In the genomic region with DNA sequence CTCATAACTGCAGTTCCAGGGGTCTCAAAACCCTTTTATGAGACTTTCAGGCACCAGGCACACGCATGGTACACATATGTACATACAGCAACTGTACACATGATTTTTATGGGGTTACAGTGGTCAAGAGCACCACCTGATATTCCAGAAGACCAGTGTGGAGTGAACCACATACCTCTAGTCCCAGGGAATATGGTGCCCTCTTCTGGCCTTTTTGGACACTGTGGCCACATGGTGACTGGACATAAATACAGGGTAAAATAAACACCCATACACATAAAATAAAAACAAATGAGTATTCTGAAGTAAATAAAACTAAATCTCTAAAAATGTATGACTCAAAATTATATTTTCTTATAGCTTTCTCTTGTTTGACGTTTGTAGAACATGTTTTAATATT, we compare ENCODE assay signal across 8 mouse cellular contexts. TPM values are rescaled to one million over a fixed set of nuclear protein-coding genes. Genes with fewer than 3 reads are reported as not detected.
DNase-seq lines count a peak whose midpoint lies in the region; ATAC-seq and TF ChIP-seq lines count a peak whose summit lies in the region.

No protein-coding gene starts in this region.

- no peak overlapping the region for H3K9ac ChIP-seq in neural tube, embryonic 11.5 days (ENCODE audit: low read length)
- H3K9ac ChIP-seq in forebrain, embryonic 13.5 days: no peak overlapping the region

- peak; percentile 40 for TF ChIP-seq CTCF in left cerebral cortex, adult 2 months (IDR thresholded peaks at IDR 0.05)

- H3K27ac ChIP-seq in left cerebral cortex, adult 2 months: no peak overlapping the region
- no peak overlapping the region for H3K27ac ChIP-seq in neural tube, embryonic 11.5 days (ENCODE audit: low read depth, low read length)
- no peak overlapping the region for H3K27ac ChIP-seq in forebrain, embryonic 13.5 days

- ATAC-seq in neural tube, embryonic 11.5 days (ENCODE audit: insufficient read depth, low FRiP score, low TSS enrichment): no peak
- ATAC-seq in forebrain, embryonic 13.5 days: no peak

- no peaks in the 10 kb centered on the region for H3K4me1 ChIP-seq in neural tube, embryonic 11.5 days (ENCODE audit: control insufficient read depth, insufficient read depth, low read length)
- no peaks in the 10 kb centered on the region for H3K4me1 ChIP-seq in forebrain, embryonic 13.5 days

- 76% methylated on average over 2 of the region's 2 CpGs for WGBS in neural tube, embryonic 11.5 days
- 68% methylated on average over 2 of the region's 2 CpGs for WGBS in forebrain, embryonic 13.5 days

- H3K9me3 ChIP-seq in neural tube, embryonic 11.5 days (ENCODE audit: control insufficient read depth, low read length): no peaks in the 10 kb centered on the region
- H3K9me3 ChIP-seq in forebrain, embryonic 13.5 days (replicated peaks): no peaks in the 10 kb centered on the region

- peak; percentile 29 for DNase-seq in adrenal gland, postnatal 14 days
- DNase-seq in adrenal gland, postnatal 25 days: no peak
- no peak for DNase-seq in left cerebral cortex, adult 2 months (ENCODE audit: extremely low spot score in 1 of 2, low spot score in 2 of 2)
- DNase-seq in left cerebral cortex, adult 18-20 months (ENCODE audit: low spot score in 2 of 2): no peak
- DNase-seq in brain, adult 2 months (ENCODE audit: low read depth, low spot score): peak; percentile 24
- peak; percentile 30 for DNase-seq in neural tube, embryonic 11.5 days (ENCODE audit: low spot score)
- no peak for DNase-seq in testis, postnatal 10 days (ENCODE audit: low spot score)

- H3K4me3 ChIP-seq in left cerebral cortex, adult 2 months: no peak overlapping the region
- H3K4me3 ChIP-seq in neural tube, embryonic 11.5 days (ENCODE audit: low read depth, low read length): no peak overlapping the region
- no peak overlapping the region for H3K4me3 ChIP-seq in forebrain, embryonic 13.5 days

- no peaks in the 10 kb centered on the region for H3K36me3 ChIP-seq in neural tube, embryonic 11.5 days (ENCODE audit: control insufficient read depth, insufficient read depth, low read length)
- H3K36me3 ChIP-seq in forebrain, embryonic 13.5 days (ENCODE audit: poor library complexity, severe bottlenecking): no peaks in the 10 kb centered on the region

- intact Hi-C loops in left cerebral cortex, adult 2 months (cut with DNase I): loop anchor here (5.0 kb wide), 2 partner anchors 201 to 451 kb away; no protein-coding TSS in a partner anchor

- H3K27me3 ChIP-seq in neural tube, embryonic 11.5 days (ENCODE audit: control insufficient read depth, insufficient read depth, low read length): no peaks in the 10 kb centered on the region
- H3K27me3 ChIP-seq in forebrain, embryonic 13.5 days: no peaks in the 10 kb centered on the region

- H3K4me2 ChIP-seq in neural tube, embryonic 11.5 days (ENCODE audit: low read depth): no peak overlapping the region
- no peak overlapping the region for H3K4me2 ChIP-seq in forebrain, embryonic 13.5 days

RNA-seq across cellular contexts. Expression of gene Il20ra, which starts 18.7 kb away (rescaled TPM):
- total RNA-seq in adrenal gland, postnatal 14 days (2021): 4.0 and 4.4 TPM in 2 replicates
- total RNA-seq in adrenal gland, postnatal 25 days (2021): 2.8 and 6.1 TPM in 2 replicates
- under 1 TPM; 0.27 to 0.49 TPM for total RNA-seq in left cerebral cortex, adult 2 months (2021)
- under 1 TPM; 0.33 to 0.35 TPM for total RNA-seq in left cerebral cortex, adult 18-20 months (2021)
- not detected in 2 replicates for polyA plus RNA-seq in neural tube, embryonic 11.5 days (2014; fragmentation: Nextera tagmentation; extraction: Ambion mirVana)
- polyA plus RNA-seq in forebrain, embryonic 13.5 days (2015; fragmentation: Nextera tagmentation; extraction: Ambion mirVana): 0.08 TPM in 1 of 2 replicates, not detected in the other

Comparison
In these comparisons a context has a peak if more than half of its experiments do, and no peak if none do; other contexts are left out.
1. DNase-seq: peak in adrenal gland, postnatal 14 days (single experiment), brain, adult 2 months (single experiment) and neural tube, embryonic 11.5 days (single experiment); none in adrenal gland, postnatal 25 days (single experiment), left cerebral cortex, adult 2 months (0 of 2), left cerebral cortex, adult 18-20 months (0 of 2) and testis, postnatal 10 days (single experiment).